Mouse (Mus musculus): Measurements from ENCODE around the gene Gpr18.

GRCm38 (mm10) chr14:121960031-121960430 lies 44.5 kb upstream of the Gpr18 start:
- TF ChIP-seq POLR2A (IDR thresholded peaks at IDR 0.05; ENCODE audit: low read depth, low read length) = no peak
- TF ChIP-seq CTCF (IDR thresholded peaks at IDR 0.05; ENCODE audit: extremely low read depth, insufficient read depth, insufficient read length, insufficient replicate concordance) = no peak
